Mouse (Mus musculus) spleen, adult 2 months (tissue): ENCODE results near the gene Sppl2c.

ENCODE experiments used
- CTCF ChIP-seq: fragments of 200-500 bp; IDR thresholded peaks from 2 replicates; pipeline ENCODE4 v1.5.1; 2011; ENCODE audit warnings: mild to moderate bottlenecking, inconsistent platforms; ENCODE audit not compliant: insufficient read depth, insufficient read length, insufficient replicate concordance; ENCODE audit errors: extremely low read depth
- POLR2A ChIP-seq: fragments of 200-500 bp; IDR thresholded peaks from 2 replicates; pipeline ENCODE4 v1.6.1; 2011; ENCODE audit warnings: low read depth, low read length, inconsistent platforms

DNA sequence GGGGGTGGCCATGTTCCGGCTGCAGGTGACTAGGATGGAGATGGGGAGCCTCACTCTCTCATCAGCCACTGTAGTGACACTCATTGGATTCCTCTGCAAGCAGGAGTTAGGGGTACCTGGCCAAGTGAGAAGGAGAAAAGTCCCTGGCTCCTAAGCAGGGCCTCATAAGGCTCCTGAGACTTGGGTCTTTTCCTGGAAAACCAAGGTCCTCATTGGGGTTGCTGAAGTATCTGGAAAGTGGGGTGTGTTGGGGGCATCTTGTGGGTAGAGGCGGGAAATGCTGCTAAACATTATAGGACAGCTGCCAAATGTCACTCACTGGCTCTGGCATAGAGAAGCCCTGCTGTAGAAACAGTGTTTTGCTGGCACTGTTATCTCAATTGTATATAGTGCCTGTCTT is 49.8 kb downstream of the Sppl2c start:
- no peak for TF ChIP-seq POLR2A
- no peak for TF ChIP-seq CTCF
